Mouse (Mus musculus) lung, adult 2 months (tissue): ENCODE data around the gene Hoxb6. TPM values are rescaled to one million over a fixed set of nuclear protein-coding genes. Genes with fewer than 3 reads are reported as not detected.

Source experiments
- DNase-seq: peaks from one replicate; pipeline ENCODE4 v3.0.0; 2022
- H3K4me1 ChIP-seq: fragments of 200-500 bp; 2 replicates; pipeline ENCODE4 v1.6.1; 2011; ENCODE audit warnings: low read length; ENCODE audit not compliant: control insufficient read depth, insufficient read depth
- H3K4me3 ChIP-seq: fragments of 200-500 bp; replicated peaks from 2 replicates; pipeline ENCODE3; 2011; ENCODE audit warnings: low read depth, mild to moderate bottlenecking, control low read depth, low read length; ENCODE audit errors: extremely low read depth
- CTCF ChIP-seq: fragments of 200-500 bp; IDR thresholded peaks from 2 replicates; pipeline ENCODE4 v1.5.1; 2011; ENCODE audit warnings: mild to moderate bottlenecking, low read length, control low read depth; ENCODE audit not compliant: insufficient read depth
- POLR2A ChIP-seq: fragments of 200-500 bp; IDR thresholded peaks from 2 replicates; pipeline ENCODE4 v1.6.1; 2011; ENCODE audit warnings: low read depth, mild to moderate bottlenecking, control low read depth, low read length, borderline replicate concordance; ENCODE audit errors: extremely low read depth
- WGBS: fragments of 180-500 bp; shearing (Covaris S2); methylation state at CpG from one replicate; pipeline ENCODE4 v1.1.7; 2018; 5-methylcytosine and 5-hydroxymethylcytosine counted together
- polyA plus RNA-seq: library from polyadenylated mRNA; depleted of rRNA; stranded (reverse); fragments of >200 nt; gene quantifications from 2 replicates; pipeline ENCODE4 v1.2.3, GENCODE M21; 2012

Gene Hoxb6
- polyA plus RNA-seq, 1 experiment, result 8.2 TPM

DNA sequence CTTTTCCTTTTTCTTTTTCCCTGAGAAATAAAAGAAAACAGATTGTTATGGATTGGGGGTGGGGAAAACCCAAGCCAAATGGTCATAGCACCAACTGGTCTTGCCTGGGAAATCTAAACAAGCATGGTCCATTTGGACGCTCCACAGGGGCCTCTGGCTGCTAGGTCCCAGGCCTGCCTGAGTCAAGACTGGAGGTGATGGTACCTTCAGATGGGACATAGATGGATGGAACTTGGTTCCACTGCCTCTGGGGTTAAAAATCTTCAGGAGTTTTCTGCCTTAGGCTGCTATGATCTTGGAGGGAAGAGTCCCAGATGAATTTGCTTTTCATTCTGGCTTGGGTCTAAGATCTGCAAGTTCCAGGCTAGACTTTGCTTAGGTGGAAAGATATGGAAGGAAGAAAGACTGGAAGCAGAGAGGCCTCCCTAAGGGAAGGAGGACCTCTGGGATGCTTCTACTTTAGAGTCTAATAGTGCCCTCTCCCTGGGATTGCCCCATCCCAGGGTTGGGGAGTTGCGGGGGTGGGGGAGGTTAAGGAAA, 51.0 kb downstream of the Hoxb6 start:
- 56% methylated on average over 2 of the region's 2 CpGs for WGBS
- TF ChIP-seq CTCF (no peak), POLR2A (no peak)
- 0 out of 2 replicates have a peak, but pooled peaks cover 5% of the 10 kb centered on the region for H3K4me1 ChIP-seq
- H3K4me3 ChIP-seq, result no peak overlapping the region
- DNase-seq, result no peak

GRCm38 (mm10) chr11:96344061-96344877, 52.0 kb downstream of the Hoxb6 start:
- 0 out of 2 replicates have a peak, but pooled peaks cover 5% of the 10 kb centered on the region for H3K4me1 ChIP-seq
- no peak overlapping the region for H3K4me3 ChIP-seq
- no peak for DNase-seq
- 44% methylated on average over 40 of the region's 40 CpGs for WGBS
- TF ChIP-seq CTCF, result no peak
- no peak for TF ChIP-seq POLR2A

- Histone ChIP-seq H3K4me1 (0 out of 2 replicates have a peak, but pooled peaks cover 5% of the 10 kb centered on the region), H3K4me3 (no peak overlapping the region)
- no peak for TF ChIP-seq POLR2A
- TF ChIP-seq CTCF, result no peak
- 58% methylated on average over 6 of the region's 6 CpGs for WGBS
- no peak for DNase-seq
Observed at GRCm38 (mm10) chr11:96344878-96345159, 52.5 kb downstream of the Hoxb6 start.

DNA sequence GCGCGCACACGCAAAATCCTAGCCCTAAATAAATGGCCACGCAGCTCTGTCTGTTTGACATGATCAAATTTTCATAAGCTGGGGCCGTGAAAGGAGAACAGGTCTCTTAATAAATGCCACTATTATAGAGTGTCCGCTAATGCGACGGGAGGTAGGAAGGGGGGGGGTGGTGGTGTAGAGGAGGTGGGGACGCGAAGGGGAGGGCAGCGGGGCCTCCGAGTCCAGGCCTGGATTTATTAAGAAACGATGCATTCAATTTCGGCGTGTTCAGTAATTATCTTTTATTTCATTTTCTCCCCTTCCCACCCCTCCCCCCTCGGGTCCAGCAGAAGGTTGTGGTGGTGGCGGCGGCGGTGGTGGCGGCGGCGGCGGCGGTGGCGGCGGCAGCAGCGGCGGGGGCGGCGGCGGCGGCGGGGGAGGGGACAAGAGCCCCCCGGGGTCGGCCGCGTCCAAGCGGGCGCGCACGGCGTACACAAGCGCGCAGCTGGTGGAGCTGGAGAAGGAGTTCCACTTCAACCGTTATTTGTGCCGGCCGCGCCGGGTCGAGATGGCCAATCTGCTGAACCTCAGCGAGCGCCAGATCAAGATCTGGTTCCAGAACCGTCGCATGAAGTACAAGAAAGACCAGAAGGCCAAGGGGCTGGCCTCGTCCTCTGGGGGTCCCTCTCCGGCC, 53.1 kb downstream of the Hoxb6 start:
- no peak for DNase-seq
- H3K4me1 ChIP-seq, result 0 out of 2 replicates have a peak, but pooled peaks cover 5% of the 10 kb centered on the region
- no peak for TF ChIP-seq POLR2A
- TF ChIP-seq CTCF, result no peak
- 20% methylated on average over 34 of the region's 56 CpGs for WGBS
- H3K4me3 ChIP-seq, result no peak overlapping the region

- DNase-seq, result no peak
- TF ChIP-seq POLR2A (no peak), CTCF (no peak)
- Histone ChIP-seq H3K4me3 (peak overlapping the region; percentile 11), H3K4me1 (0 out of 2 replicates have a peak, but pooled peaks cover 5% of the 10 kb centered on the region)
- WGBS, result 30% methylated on average over 45 of the region's 45 CpGs
Observed at GRCm38 (mm10) chr11:96345893-96346806, 53.9 kb downstream of the Hoxb6 start.

DNA sequence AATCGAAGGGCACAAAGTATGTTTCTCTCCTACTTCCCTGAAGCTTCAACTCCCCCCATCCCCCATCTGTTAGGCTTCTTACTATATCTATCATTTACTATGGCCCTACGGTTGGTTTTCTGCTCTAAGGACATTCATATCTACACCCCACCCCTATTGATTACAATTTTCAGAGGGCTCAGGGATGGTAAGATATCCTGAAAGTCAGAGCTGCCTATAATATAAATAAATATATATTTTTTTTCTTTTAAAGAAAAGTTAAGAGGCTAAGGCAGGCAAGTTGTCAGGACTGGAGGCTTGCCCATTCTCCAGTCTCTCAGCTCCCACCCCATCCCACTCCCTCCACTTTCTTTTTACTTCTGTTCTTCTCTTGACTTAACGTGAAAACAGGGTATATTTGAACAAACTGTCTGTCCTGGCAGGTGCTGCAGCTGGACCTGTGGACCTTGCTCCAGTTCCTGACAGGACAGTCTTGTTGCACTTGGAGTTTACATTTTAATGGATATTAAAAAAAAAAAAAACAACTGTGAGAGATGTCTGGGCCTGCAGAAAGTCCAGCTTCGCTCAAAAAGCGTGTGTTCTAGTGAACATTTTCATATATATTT, 54.7 kb downstream of the Hoxb6 start:
- TF ChIP-seq CTCF, result no peak
- no peak for TF ChIP-seq POLR2A
- WGBS, result 69% methylated on average over 5 of the region's 5 CpGs
- H3K4me3 ChIP-seq, result no peak overlapping the region
- H3K4me1 ChIP-seq, result 0 out of 2 replicates have a peak, but pooled peaks cover 5% of the 10 kb centered on the region
- no peak for DNase-seq

GRCm38 (mm10) chr11:96347717-96348116, 55.4 kb downstream of the Hoxb6 start:
- TF ChIP-seq CTCF, result no peak
- no peak for TF ChIP-seq POLR2A
- no peak overlapping the region for H3K4me3 ChIP-seq
- 57% methylated on average over 4 of the region's 4 CpGs for WGBS
- 0 out of 2 replicates have a peak, but pooled peaks cover 5% of the 10 kb centered on the region for H3K4me1 ChIP-seq
- no peak for DNase-seq

GRCm38 (mm10) chr11:96348141-96348928, 56.1 kb downstream of the Hoxb6 start:
- no peak overlapping the region for H3K4me3 ChIP-seq
- no peak for TF ChIP-seq CTCF
- TF ChIP-seq POLR2A, result no peak
- 47% methylated on average over 21 of the region's 21 CpGs for WGBS
- 0 out of 2 replicates have a peak, but pooled peaks cover 5% of the 10 kb centered on the region for H3K4me1 ChIP-seq
- DNase-seq, result no peak

GRCm38 (mm10) chr11:96348988-96349387, 56.7 kb downstream of the Hoxb6 start:
- 0 out of 2 replicates have a peak, but pooled peaks cover 5% of the 10 kb centered on the region for H3K4me1 ChIP-seq
- DNase-seq, result no peak
- 62% methylated on average over 3 of the region's 3 CpGs for WGBS
- no peak overlapping the region for H3K4me3 ChIP-seq
- TF ChIP-seq POLR2A (no peak), CTCF (no peak)
